Mouse (Mus musculus) liver, adult (tissue): ENCODE measurements around the gene Nom1.

Experiments
- GATA4 ChIP-seq: IDR thresholded peaks from 2 replicates; pipeline ENCODE4 v1.6.1; 2014; ENCODE audit warnings: mild to moderate bottlenecking, low read length; ENCODE audit not compliant: insufficient replicate concordance

Gene Nom1

DNA sequence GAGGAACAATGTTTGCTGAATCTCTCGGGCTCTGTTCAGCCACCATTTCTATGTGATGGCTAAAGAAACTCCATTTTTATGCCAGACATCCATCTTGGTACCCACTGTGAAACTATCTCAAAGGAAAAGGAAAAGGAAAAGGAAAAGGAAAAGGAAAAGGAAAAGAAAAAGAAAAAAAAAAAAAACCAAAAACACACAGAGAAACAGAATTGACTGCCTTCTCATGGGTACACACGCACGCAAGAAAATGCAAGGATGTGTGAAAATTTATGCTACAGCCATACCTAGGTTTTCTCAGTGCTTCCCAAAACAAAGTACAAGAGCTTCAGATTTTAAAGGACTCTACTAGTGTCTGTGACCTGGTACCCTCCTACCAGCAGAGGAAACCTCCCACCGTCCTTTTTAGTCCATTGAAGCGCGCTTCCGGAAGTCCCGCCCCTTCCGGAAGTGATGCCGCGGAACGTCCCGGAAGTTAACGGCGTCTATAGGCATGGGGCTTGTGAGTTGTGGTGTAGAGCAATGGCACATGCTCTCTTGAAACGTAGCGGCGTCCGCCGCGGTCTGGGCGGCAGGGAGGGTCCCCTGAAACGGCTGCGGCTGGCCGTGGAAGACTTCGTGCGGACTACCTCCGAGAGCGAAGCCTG, at the start of gene Nom1:
Gene Nom1, plus strand, starts transcription at position 437 of the 644 bp plus-strand sequence.
- no peak for TF ChIP-seq GATA4

DNA sequence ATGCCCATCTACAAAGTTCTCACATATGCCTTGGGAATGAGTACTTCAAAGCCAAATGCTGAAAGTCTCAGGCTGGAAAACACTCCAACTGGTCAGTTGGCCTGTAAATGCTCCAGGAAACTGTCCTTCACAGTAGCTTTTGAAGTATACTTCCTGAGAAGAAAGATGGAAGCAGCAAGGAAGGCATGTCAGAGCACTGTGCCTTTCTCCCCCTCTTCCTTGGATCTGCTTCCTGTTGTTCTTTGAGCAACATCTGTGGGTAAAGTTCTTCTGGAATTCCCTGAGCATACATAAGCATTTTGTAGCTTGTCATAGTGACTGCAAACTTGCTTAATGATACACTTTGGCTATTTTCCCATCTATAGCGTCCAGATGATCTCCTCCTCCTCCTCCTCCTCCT, 46.9 kb upstream of the Nom1 start:
- no peak for TF ChIP-seq GATA4

DNA sequence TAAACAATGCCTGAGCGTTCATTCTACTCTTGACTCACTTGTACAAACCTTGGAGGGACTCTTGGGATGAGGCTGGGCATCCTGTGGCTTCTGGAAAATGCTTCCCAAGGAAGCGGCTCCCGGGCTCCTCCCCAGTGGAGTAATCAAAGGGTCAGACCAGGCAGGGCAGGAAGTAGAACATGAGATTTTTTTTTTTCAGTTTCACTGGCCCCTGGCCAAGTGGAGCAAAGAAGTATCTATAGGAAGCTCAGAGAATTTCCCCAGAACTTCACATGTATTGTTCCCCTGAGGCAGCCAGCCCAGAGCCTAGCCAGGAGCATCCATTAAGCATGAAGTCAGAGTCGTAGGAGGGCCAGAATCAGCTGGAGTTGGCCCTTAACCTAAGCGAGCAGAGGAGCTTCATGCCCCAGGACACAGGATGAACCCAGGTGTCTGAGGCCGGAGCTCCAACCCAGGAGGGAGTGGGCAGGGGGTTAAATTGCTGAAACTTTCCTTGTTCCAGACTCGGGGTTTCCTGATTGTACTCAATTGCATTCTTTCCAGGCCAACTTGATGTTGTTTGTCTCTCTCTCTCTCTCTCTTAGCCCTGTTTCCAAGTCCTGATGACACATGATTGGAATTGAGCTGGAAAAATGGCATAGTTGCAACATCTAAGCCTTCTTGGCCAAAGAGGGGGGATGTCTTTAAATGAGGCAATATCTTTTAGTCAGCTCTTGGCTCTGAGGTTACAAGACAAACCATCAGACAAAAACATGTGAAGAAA, 46.1 kb upstream of the Nom1 start:
- TF ChIP-seq GATA4 = no peak

DNA sequence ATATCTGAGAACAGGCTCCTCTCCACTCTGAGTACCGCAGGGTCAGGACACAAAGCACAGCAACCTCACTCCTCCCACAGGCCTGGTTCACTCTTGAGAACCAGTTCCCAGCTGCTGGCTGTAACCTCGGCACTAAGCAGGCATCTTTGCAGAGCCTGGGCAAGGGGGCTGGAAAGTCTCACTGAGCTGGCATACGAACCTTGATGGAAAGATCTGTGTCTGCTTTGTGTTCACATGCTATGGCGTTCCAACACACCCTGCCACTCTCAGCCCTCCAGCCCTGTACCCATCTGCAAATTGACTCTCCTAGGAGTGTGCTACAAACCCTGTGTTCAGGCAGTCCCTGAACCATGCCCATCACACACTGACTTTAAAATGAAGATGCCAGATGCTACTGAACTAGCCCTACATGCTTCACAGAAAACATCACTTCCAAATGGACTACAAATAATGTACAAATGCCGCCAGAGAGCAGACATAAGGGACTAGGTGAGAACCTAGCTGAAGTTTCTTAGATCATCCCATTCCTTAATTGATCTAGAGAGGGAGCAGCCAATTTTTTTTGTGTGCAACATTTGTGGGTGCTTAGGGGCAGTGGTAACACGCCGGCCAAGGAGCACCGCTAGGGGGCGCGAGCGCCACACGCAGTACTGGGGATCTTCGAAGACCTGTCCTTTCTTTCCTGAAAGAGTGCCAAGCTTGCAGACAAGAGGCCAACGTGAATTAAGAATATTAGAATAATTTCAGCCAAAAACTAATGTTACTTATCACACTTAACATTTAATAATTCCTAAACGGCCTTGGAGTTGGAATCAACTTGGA, 45.3 kb upstream of the Nom1 start:
- TF ChIP-seq GATA4 = no peak

DNA sequence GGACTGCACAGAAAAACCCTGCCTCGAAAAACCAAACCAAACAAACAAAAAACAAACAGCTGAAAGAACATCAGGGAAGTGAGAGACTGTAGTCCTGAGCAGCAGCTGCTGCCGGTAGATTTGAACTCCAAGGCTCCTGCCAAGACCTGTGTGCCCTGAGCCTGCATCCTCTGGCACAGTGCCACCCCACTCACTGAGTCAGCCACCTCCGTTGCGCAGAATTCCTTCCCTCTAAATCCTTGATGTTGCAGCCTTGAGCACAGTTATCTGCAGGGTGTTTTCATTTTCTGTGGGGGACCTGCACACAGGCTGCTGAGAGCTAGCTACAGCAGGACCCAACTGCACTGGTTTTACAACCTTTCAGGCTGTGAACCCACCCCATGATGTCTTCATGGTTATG, 36.0 kb upstream of the Nom1 start:
- no peak for TF ChIP-seq GATA4

DNA sequence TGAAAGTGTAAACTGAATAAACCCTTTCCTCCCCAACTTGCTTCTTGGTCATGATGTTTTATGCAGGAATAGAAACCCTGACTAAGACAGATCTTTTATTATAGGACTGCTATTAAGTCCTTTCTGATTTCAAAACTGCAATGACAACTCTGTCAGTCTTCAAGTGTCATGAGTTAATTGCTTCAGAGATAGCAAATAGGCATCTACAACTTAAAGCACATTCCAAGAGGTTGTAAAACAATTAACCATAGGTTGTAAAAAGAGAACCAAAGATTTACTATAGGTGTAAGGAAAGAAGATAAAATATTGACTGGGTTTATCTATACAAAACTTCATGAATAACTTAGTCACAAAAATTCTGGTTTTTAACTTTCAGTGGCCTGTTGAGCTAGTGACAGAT, 23.6 kb upstream of the Nom1 start:
- TF ChIP-seq GATA4 = no peak

DNA sequence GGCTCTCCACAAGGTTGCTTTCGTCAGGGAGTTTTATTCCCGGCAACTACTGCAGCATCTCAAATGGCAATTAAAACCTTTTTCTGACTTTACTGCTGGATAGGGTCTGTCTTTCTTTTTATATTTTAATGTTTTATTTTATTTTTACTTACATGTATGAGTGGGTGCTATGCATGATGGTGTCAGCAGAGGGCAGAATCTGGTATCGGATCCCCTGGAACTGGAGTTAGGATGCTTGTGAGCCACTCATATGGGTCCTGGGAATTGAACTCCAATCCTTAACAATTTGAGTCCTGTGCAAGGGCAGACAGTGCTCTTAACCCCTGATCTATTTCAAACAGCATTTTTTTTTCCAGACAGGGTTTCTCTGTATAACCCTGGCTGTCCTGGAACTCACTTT, 21.4 kb upstream of the Nom1 start:
- TF ChIP-seq GATA4 = no peak

DNA sequence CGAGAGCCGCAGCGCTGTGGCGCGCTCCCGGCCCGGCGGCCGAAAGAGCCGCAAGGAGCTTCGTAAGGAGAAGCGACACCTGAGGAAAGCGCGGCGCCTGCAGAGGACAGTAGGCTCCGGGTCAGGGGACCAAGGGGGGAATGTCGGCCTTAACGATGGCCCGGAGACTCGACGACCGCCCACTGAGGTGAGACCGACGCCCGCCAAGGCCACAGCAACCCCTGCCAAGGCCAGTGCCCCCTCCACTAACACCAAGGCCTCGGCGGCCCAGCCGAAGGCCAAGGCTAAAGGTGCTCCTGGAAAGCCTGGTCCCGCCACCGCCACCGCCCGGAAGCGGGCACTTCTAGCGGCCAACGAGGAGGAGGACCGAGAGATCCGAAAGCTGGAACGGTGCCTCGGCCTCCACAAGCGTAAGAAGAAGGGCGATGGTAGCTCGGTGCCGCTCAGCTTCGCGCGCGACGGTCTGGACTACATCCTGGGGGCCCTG, 451 bp downstream of the Nom1 start:
- TF ChIP-seq GATA4 = no peak

DNA sequence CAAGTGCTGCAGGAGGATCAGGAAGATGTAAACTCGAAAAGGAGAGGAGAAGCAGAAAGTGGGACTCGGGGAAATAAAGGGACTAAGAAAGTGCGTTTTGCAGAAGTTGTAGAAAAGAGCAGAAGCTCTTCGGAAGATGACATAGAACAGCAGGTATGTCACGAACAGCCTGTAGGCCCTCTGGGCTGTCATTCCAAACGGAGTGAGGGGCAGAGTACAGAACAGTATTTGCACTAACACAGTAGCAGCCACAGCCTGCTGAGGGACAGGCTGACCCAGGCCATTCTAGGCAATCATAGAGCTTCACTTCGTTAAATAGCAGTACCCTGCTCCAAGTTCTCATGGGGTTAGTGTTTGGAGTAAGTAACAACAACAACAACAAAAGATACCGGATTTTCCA, 1.0 kb downstream of the Nom1 start:
- TF ChIP-seq GATA4 = no peak

DNA sequence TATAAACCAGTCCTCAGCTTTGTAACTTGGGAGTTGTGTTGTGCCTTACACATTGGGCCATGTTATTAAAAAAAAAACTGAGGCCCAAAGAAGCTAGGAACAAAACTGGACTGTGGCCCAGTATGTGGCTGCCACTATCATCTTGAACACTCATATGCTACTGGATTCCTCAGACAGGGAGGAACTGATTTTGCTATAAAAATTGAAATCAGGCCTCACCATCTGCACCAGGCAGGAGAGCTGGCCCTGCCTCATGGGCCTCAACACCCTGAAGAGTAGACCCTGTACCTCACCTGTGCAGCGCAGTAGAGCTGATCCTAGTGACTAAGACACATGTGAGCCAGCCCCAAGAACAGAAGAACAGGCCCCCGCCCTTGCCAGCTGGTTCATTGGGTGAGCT, 10.8 kb downstream of the Nom1 start:
- no peak for TF ChIP-seq GATA4

DNA sequence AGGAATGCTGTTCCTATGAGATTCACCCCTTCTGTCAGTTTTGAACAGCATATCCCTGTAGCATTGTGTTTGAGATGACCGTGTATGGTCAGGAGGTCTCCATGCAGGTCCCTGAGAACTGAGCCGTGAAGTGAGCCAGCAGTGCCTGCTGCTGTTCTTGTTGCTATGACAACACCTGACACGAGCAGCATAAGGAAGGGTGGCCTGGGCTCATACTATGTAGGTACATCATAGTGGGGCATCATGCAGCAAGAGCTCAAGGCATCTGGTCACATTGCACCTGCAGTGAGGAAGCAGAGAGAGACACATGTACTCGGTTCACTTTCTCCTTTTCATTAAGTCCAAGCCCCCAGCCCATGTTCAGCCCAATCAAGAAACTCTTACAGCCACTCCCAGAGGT, 17.9 kb downstream of the Nom1 start:
- no peak for TF ChIP-seq GATA4

DNA sequence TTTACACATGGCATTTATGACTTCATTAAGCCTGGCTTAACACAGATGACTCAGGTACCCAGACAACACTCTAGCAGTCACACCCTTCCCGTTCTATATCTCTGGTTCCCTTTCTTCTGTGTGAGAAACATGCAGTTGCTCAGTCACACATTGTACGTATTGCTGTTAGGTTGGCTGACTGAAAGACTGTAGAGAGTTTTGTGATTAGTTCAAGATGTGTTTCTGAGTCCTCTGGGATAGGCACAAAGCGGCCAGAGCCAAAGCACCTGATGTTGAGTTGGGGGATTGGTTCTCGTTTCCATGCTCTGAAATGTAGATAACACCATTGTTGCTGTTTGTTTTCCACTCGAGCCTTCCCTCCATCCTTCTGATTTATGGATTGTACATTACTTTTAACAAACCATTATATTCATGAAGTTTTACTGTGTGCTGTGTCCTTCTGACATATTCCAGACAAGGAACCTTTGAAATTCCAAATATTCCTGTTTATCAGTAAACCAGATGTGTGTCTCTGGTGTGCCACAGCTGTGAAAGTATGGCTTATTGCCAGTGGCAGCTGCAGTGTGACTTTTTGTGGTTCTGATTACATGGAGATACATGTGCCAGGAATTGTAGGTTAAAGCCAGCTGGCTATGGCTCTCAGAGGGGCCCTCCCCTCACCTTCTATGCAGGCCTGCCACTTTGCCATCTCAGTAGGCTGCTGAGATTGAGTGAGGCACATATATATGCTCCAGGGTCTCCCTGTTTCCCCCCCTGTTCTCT, 22.6 kb downstream of the Nom1 start:
- no peak for TF ChIP-seq GATA4

DNA sequence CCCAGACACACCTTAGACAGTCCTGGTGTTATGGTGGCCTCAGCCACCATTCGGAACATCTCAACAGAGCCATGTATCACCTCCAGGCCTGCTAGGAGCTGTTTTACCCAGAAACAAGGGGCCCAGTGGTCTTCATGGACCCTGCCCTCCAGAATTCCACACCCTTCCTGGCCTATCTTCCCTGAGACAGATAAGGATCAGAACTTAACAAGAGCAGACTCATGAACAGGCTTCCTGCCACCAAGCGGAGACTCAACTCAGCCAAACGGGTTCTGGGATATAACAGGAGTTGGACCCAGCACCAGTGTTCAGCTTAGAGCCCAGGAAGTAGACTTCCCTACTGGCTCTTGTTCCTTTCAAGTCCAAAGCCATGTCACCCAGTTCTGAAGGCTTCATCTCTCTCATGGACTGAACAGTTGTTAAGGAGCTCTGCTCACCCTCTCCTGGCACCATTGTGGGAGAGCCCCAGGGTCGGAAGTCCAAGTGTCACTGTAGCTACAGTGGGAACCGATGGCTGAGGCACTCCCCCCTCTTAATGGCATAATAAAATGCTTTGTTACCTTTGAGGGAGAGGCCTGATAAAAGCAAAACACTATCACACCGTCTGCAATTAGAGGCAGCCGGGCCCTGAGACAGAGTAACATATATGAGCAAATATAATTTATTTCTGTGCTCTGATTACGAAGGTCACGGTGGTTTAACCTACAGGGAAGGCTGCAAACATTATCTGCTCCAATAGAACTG, 28.7 kb downstream of the Nom1 start:
- no peak for TF ChIP-seq GATA4

DNA sequence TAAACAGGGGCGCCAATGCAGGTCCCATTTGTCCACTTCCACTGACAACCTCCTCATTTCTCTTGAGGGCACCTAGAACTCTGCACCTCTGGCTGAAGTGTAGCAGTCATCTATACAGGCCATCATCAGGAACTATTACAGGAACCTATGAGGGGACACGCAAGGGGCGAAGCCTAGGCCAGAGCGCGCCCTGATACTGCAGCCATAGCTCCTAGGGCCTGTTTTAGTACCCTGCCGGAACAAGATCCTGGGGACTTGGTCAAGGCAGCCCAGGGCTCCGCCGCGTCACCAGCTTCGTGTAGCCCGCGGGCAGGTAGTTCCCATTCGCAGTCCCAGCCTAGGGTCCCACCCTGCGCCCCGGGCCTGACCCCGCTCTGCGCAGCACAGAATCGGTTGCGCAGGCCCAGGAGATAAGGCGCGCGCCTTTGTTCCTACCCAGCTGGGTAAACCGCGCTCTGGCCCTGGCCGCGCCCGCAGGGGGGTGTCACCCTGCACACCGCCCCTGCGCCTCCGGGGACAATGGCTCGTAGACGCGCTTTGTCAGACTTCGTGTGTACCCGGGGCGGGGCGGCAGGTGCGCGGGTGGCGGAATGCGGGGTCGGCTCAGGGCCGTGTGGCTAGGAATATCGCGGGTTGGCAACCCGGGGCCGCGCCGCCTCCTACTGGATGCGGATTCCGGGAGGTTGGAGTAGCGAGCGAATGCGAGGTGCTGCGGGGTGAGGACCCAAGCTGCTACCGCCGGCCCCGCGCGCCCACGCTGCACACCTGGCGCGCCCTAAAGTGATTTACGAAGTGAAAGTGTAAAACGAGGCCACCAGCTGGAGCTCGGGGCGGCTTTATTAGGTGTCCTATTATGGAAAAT, 33.3 kb downstream of the Nom1 start:
- TF ChIP-seq GATA4 = no peak
